Mouse (Mus musculus): ENCODE measurements around the gene Plxnb1.

GRCm38 (mm10) chr9:109114871-109115270 lies 19.7 kb downstream of the Plxnb1 start:
- TF ChIP-seq ZKSCAN1 (IDR thresholded peaks at IDR 0.05; ENCODE audit: borderline replicate concordance, low read depth, low read length) = no peak
- no peak for TF ChIP-seq USF1 (IDR thresholded peaks at IDR 0.05; ENCODE audit: low read depth, low read length)
- TF ChIP-seq CTCF (conservative IDR thresholded peaks at IDR 0.05 in 1 of 2, IDR thresholded peaks at IDR 0.05 in 1 of 2; ENCODE audit: low read depth in 2 of 2, low read length in 2 of 2) = no peak
- TF ChIP-seq ZMIZ1 (IDR thresholded peaks at IDR 0.05; ENCODE audit: low read depth, low read length) = no peak
- TF ChIP-seq HCFC1 (IDR thresholded peaks at IDR 0.05; ENCODE audit: low read depth, low read length) = no peak
- TF ChIP-seq POLR2A (IDR thresholded peaks at IDR 0.05; ENCODE audit: low read depth, low read length) = no peak

Measured in CH12.LX (cell line).